Mouse (Mus musculus) forebrain, embryonic 16.5 days (tissue): ENCODE measurements at regions not wholly inside any gene's neighbourhood (a gene's known extent, or its start where the extent isn't known, plus 50 kb on each side); places are given as distances from the start of the nearest gene placed in this dataset.

Experiments used
- ATAC-seq: fragments of 200-750 bp; cut with Nextera tagmentation; 2 replicates; pipeline ENCODE4 v1.8.0; 2017; ENCODE audit warnings: mild to moderate bottlenecking, moderate library complexity
- H3K27ac ChIP-seq: fragments of 300-500 bp; sonication (generic); 2 replicates; pipeline ENCODE4 v1.5.1; 2014; ENCODE audit warnings: low read length, control low read depth
- H3K27me3 ChIP-seq: fragments of 300-500 bp; sonication (generic); replicated peaks from 2 replicates; pipeline ENCODE4 v1.6.1; 2014; ENCODE audit warnings: low read length; ENCODE audit not compliant: control insufficient read depth, insufficient read depth
- H3K36me3 ChIP-seq: fragments of 300-500 bp; sonication (generic); 2 replicates; pipeline ENCODE4 v1.6.1; 2014; ENCODE audit not compliant: control insufficient read depth, insufficient read depth
- H3K4me1 ChIP-seq: fragments of 300-500 bp; sonication (generic); replicated peaks from 2 replicates; pipeline ENCODE4 v1.6.1; 2014; ENCODE audit warnings: low read length; ENCODE audit not compliant: control insufficient read depth, insufficient read depth
- H3K4me2 ChIP-seq: fragments of 300-500 bp; sonication (generic); 2 replicates; pipeline ENCODE4 v1.6.1; 2014; ENCODE audit warnings: mild to moderate bottlenecking, low read length, control low read depth
- H3K4me3 ChIP-seq: fragments of 300-500 bp; sonication (generic); replicated peaks from 2 replicates; pipeline ENCODE4 v1.5.1; 2014; ENCODE audit warnings: mild to moderate bottlenecking, low read length, control low read depth
- H3K9ac ChIP-seq: fragments of 300-500 bp; sonication (generic); replicated peaks from 2 replicates; pipeline ENCODE4 v1.6.1; 2014; ENCODE audit warnings: low read depth, low read length, control low read depth
- H3K9me3 ChIP-seq: fragments of 300-500 bp; sonication (generic); 2 replicates; pipeline ENCODE4 v1.6.1; 2016; ENCODE audit warnings: low read length; ENCODE audit not compliant: control insufficient read depth
- WGBS: fragments of 180-500 bp; shearing (Covaris S2); extraction: QIAGEN DNeasy Blood & Tissue Kit; methylation state at CpG from one replicate; pipeline ENCODE4 v1.1.7; 2014; 5-methylcytosine and 5-hydroxymethylcytosine counted together

DNA sequence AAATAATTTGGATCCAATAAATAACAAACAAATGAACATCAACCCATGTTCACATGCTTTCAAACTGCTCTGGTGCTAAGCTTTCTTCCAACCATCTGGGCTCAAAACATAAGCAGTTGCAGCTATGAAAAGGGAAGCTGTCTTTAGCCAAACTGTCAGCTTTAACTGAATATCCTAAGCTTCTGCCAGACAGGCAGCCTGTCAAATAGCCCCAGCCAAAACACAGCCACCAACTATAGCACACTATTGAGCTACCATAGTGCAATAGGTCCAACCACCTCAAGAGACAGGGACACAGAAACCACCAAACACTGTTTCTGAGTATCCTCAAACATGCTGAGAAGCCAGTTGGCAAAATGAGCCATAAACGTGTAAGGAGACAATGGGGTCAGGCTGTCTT lies 64.9 kb downstream of the Mucl2 start:
- Histone ChIP-seq H3K9ac (no peak overlapping the region), H3K4me2 (no peak overlapping the region), H3K36me3 (no peaks in the 10 kb centered on the region), H3K9me3 (no peaks in the 10 kb centered on the region), H3K27me3 (no peaks in the 10 kb centered on the region), H3K27ac (no peak overlapping the region), H3K4me1 (no peaks in the 10 kb centered on the region), H3K4me3 (no peak overlapping the region)
- WGBS, result 76% methylated on average over 1 of the region's 1 CpGs
- 0 out of 2 replicates have a peak, but pooled peaks have one; percentile 23 for ATAC-seq
